Mouse (Mus musculus): Measurements from ENCODE around the gene Zbtb16. TPM values are rescaled to one million over a fixed set of nuclear protein-coding genes. Genes with fewer than 3 reads are reported as not detected.
A peak's percentile ranks its signal among the peaks of the same experiment; 100 is the strongest.

Zbtb16 gene
- polyA plus RNA-seq (2015; fragmentation: Nextera tagmentation; extraction: Ambion mirVana) = 9.7 and 10.8 TPM in 2 replicates

DNA sequence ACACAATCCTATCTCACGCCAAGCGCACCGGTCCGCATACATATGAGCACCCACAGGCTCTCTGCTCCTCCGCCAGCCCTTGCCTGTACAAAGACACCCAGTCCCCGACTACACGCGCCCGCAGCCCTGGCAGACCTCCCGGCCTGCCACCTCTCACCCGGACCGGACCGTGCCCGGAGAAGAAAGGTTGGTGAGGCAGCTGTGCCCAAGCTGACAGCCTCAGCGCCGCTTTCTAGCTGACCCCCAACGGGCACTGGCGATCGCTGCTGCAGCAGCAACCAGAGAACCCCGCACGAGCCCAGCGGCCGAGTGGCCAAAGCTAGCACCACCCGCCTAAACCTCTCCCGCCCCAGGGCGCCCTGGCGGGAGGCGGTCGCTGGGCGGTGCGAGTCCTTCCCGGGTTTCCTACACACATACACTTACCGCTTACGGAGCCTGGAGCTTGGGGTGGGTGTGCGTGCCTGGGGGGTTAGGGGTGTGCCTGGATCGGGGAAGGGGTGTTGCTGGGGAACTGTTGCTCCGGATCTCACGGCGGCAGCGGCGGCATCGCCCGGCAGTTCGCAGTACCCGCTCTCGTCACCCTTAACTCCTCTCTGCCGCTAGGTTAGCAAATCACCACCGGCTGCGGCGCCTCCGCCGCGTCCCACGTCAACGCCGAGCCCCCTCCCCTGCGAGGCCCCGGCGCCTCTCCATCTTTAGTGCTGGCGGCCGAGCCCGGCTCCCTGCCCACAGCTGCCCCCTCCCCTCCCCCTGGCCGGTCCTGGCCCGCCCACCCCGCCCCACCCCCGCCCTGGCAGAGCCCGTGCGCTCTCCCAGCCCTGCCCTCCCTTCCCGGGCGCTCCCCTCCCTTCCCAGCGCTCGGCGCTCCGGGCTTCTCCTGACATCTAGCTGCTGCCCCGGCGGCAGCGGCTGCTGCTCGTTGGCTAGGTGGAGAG is at the start of gene Zbtb16:
Gene Zbtb16 (minus strand): TSS at position 592 of the 935 bp plus-strand sequence.
- under 1% methylated on average over 72 of the region's 78 CpGs for WGBS
- peaks cover 49% of the 10 kb centered on the region for H3K4me1 ChIP-seq

GRCm38 (mm10) chr9:48872896-48873295 is 36.9 kb upstream of the Zbtb16 start:
- no peak for ATAC-seq (ENCODE audit: low FRiP score)
- WGBS = 56% methylated on average over 8 of the region's 8 CpGs

More for the DNA sequence above, at the start of gene Zbtb16:
- H3K9ac ChIP-seq (replicated peaks) = peak within 1 kb of the TSS; percentile 72
- peak within 1 kb of the TSS; percentile 70 for H3K4me3 ChIP-seq (replicated peaks)
- peak; percentile 87 for ATAC-seq (ENCODE audit: low FRiP score)
- no peaks in the 10 kb centered on the region; the same call in 1 of the 2 replicates for H3K36me3 ChIP-seq
- no peaks in the 10 kb centered on the region for H3K9me3 ChIP-seq (replicated peaks)
- H3K4me2 ChIP-seq = peak within 1 kb of the TSS; percentile 97
- H3K27ac ChIP-seq (replicated peaks) = peak within 1 kb of the TSS; percentile 64
- H3K27me3 ChIP-seq (replicated peaks) = peaks cover 21% of the 10 kb centered on the region

GRCm38 (mm10) chr9:48866523-48867121 is 30.6 kb upstream of the Zbtb16 start:
- H3K4me1 ChIP-seq = peaks cover 23% of the 10 kb centered on the region
- peaks cover 23% of the 10 kb centered on the region for H3K27me3 ChIP-seq (replicated peaks)
- peak overlapping the region; percentile 0; the same call in 1 of the 2 replicates for H3K27ac ChIP-seq (replicated peaks)
- 15% methylated on average over 12 of the region's 12 CpGs for WGBS
- no peaks in the 10 kb centered on the region for H3K36me3 ChIP-seq
- ATAC-seq (ENCODE audit: low FRiP score) = no peak; the same call in 1 of the 2 replicates
- H3K9ac ChIP-seq (replicated peaks) = no peak overlapping the region
- H3K4me2 ChIP-seq = peak overlapping the region; percentile 4
- no peak overlapping the region for H3K4me3 ChIP-seq (replicated peaks)
- no peaks in the 10 kb centered on the region for H3K9me3 ChIP-seq (replicated peaks)

More at GRCm38 (mm10) chr9:48872896-48873295, 36.9 kb upstream of the Zbtb16 start:
- Histone ChIP-seq H3K4me1 (peaks cover 8% of the 10 kb centered on the region), H3K9me3 (replicated peaks) (no peaks in the 10 kb centered on the region), H3K9ac (replicated peaks) (no peak overlapping the region), H3K36me3 (no peaks in the 10 kb centered on the region), H3K27me3 (replicated peaks) (0 out of 2 replicates have a peak, but pooled peaks cover 2% of the 10 kb centered on the region), H3K27ac (replicated peaks) (no peak overlapping the region), H3K4me2 (no peak overlapping the region), H3K4me3 (replicated peaks) (no peak overlapping the region)

- no peak overlapping the region for H3K4me2 ChIP-seq
- no peaks in the 10 kb centered on the region for H3K9me3 ChIP-seq (replicated peaks)
- no peak overlapping the region for H3K4me3 ChIP-seq (replicated peaks)
- no peak for ATAC-seq (ENCODE audit: low FRiP score)
- WGBS = 54% methylated on average over 9 of the region's 9 CpGs
- H3K27ac ChIP-seq (replicated peaks) = no peak overlapping the region
- H3K9ac ChIP-seq (replicated peaks) = no peak overlapping the region
- H3K4me1 ChIP-seq = peaks cover 26% of the 10 kb centered on the region
- H3K36me3 ChIP-seq = no peaks in the 10 kb centered on the region
- peaks cover 27% of the 10 kb centered on the region for H3K27me3 ChIP-seq (replicated peaks)
These were observed 29.2 kb upstream of the Zbtb16 start for GRCm38 (mm10) chr9:48865235-48865634.

DNA sequence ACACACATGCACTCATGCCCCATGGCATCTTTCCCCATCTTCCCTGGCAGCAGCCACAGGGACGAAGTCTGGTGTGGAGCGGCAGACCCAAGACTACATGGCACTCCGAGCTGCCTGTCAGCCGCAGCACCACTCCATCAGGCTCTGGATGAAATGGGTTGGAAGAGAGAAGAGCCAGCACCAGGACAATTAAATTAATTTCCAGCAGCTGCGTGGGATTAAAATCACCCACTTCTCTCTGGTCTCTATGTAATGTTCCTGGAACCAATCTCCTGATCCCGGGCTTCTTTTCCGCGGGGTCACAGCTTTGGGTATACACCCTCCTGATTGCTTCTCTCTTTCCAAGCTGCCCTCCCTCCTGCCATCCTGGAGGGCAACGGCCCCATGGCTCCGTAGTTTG is 25.5 kb upstream of the Zbtb16 start:
- no peaks in the 10 kb centered on the region for H3K36me3 ChIP-seq
- ATAC-seq (ENCODE audit: low FRiP score) = no peak
- H3K4me2 ChIP-seq = no peak overlapping the region
- H3K4me1 ChIP-seq = peaks cover 17% of the 10 kb centered on the region
- no peaks in the 10 kb centered on the region for H3K9me3 ChIP-seq (replicated peaks)
- H3K27me3 ChIP-seq (replicated peaks) = peaks cover 26% of the 10 kb centered on the region
- no peak overlapping the region for H3K9ac ChIP-seq (replicated peaks)
- H3K27ac ChIP-seq (replicated peaks) = no peak overlapping the region
- 87% methylated on average over 10 of the region's 10 CpGs for WGBS
- no peak overlapping the region for H3K4me3 ChIP-seq (replicated peaks)

DNA sequence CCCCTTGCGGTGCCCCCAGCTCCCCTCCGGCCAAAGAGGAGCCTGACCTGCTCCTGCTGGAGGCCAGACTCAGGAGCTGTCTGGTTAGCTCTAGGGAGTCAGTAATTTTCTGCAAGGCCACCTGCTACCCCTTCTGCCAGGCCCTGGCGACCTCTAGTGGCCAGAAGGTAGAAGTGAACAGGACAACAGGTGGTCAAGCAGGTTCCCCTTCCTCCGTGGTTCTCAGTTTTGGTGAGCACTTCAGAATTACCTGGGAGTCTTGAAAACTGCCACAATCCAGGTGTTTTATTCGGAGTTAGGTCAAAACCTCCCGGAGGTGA is 24.5 kb upstream of the Zbtb16 start:
- no peak overlapping the region for H3K27ac ChIP-seq (replicated peaks)
- peaks cover 7% of the 10 kb centered on the region for H3K4me1 ChIP-seq
- no peak overlapping the region for H3K4me2 ChIP-seq
- H3K27me3 ChIP-seq (replicated peaks) = peaks cover 26% of the 10 kb centered on the region
- H3K9me3 ChIP-seq (replicated peaks) = no peaks in the 10 kb centered on the region
- H3K9ac ChIP-seq (replicated peaks) = no peak overlapping the region
- ATAC-seq (ENCODE audit: low FRiP score) = no peak
- 2% methylated on average over 6 of the region's 6 CpGs for WGBS
- H3K36me3 ChIP-seq = no peaks in the 10 kb centered on the region
- no peak overlapping the region for H3K4me3 ChIP-seq (replicated peaks)

DNA sequence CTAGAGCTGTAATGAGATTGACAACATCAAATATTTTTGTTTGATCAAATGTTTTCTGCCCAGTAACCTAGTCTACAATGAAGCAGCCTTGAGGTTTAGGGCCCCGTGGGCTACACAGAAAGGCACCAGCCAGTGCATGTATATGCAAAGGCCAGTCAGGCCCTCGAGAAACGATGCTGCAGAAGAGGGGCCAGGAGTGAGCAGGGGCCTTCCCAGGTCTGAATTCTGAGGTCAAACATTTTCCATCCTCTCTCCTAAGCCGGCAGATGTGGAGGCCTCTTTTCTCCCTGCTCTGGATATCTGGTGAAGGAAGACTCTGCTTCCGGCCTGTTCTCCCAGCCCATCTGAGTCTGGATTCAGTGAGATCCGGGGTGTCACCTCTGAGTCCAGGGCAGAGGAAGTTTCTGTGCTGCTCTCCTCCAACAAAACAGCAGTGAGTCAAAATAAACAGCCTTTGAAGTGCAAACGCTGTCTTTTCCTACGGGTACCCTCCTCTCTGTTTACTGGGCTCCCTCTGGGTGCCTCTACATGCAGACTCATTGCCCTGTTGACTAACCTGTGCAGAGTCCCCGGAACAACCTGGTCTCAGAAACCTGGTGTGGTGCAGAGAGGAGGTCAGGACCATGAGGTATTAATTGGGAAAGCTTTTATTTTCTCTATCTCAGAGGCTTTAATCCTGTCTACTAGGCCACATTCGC is 24.0 kb upstream of the Zbtb16 start:
- H3K36me3 ChIP-seq = no peaks in the 10 kb centered on the region
- no peak overlapping the region for H3K4me3 ChIP-seq (replicated peaks)
- 24% methylated on average over 10 of the region's 10 CpGs for WGBS
- H3K9me3 ChIP-seq (replicated peaks) = no peaks in the 10 kb centered on the region
- peaks cover 26% of the 10 kb centered on the region for H3K27me3 ChIP-seq (replicated peaks)
- H3K27ac ChIP-seq (replicated peaks) = no peak overlapping the region
- no peak overlapping the region for H3K9ac ChIP-seq (replicated peaks)
- H3K4me2 ChIP-seq = no peak overlapping the region
- ATAC-seq (ENCODE audit: low FRiP score) = no peak
- peaks cover 3% of the 10 kb centered on the region; the same call in 1 of the 2 replicates for H3K4me1 ChIP-seq

DNA sequence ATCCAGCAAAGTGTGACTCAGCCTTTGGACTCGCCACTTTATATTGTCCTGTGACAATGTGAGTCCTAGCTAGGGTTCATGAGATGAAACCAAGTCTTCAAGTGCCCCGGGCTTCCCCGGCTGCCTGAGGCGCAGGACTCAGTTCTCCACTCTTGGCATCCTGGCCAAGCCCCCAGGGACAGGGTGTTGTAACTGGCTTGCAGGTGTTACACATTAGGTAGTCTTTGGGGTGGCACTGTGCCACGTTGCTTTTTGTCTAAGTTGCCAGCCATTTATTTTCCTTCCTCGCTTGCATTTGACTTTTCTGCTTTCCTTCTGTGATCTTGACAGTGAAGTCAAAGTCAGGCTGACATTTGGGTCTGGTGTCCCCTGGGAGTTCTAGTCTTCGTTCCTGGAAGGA is 21.9 kb upstream of the Zbtb16 start:
- peaks cover 17% of the 10 kb centered on the region for H3K27me3 ChIP-seq (replicated peaks)
- no peak overlapping the region for H3K4me3 ChIP-seq (replicated peaks)
- H3K27ac ChIP-seq (replicated peaks) = no peak overlapping the region
- no peaks in the 10 kb centered on the region for H3K9me3 ChIP-seq (replicated peaks)
- no peak overlapping the region for H3K4me2 ChIP-seq
- 72% methylated on average over 7 of the region's 7 CpGs for WGBS
- no peaks in the 10 kb centered on the region for H3K36me3 ChIP-seq
- H3K9ac ChIP-seq (replicated peaks) = no peak overlapping the region
- no peak for ATAC-seq (ENCODE audit: low FRiP score)
- peaks cover 3% of the 10 kb centered on the region; the same call in 1 of the 2 replicates for H3K4me1 ChIP-seq

GRCm38 (mm10) chr9:48856240-48856639 is 20.2 kb upstream of the Zbtb16 start:
- H3K9ac ChIP-seq (replicated peaks) = no peak overlapping the region
- no peak for ATAC-seq (ENCODE audit: low FRiP score)
- H3K4me2 ChIP-seq = no peak overlapping the region
- peaks cover 3% of the 10 kb centered on the region; the same call in 1 of the 2 replicates for H3K4me1 ChIP-seq
- H3K9me3 ChIP-seq (replicated peaks) = no peaks in the 10 kb centered on the region
- no peak overlapping the region for H3K4me3 ChIP-seq (replicated peaks)
- no peaks in the 10 kb centered on the region for H3K36me3 ChIP-seq
- WGBS = 91% methylated on average over 4 of the region's 4 CpGs
- H3K27me3 ChIP-seq (replicated peaks) = peaks cover 3% of the 10 kb centered on the region
- H3K27ac ChIP-seq (replicated peaks) = no peak overlapping the region

DNA sequence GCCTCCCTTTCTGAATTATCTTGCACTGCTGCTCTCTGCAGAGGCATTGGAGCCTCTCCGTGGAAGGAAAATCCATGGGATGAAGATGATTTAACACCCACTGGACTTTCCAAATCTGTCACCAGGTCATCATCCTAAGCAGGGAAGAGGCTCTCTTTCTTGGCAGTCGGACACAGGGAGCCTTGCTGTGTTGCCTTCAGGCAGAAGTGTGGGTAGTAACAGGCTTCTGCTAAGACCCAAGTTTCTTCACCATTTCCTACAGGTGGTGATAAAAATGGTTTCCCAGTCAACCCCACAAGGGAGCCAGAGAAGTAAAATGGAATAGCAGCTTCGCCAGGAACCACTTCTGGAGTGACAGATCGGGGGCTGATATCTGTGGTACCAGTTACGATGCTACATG is 13.5 kb upstream of the Zbtb16 start:
- Histone ChIP-seq H3K36me3 (no peaks in the 10 kb centered on the region), H3K9me3 (replicated peaks) (no peaks in the 10 kb centered on the region), H3K27me3 (replicated peaks) (no peaks in the 10 kb centered on the region), H3K4me3 (replicated peaks) (no peak overlapping the region), H3K9ac (replicated peaks) (no peak overlapping the region), H3K4me1 (no peaks in the 10 kb centered on the region), H3K4me2 (no peak overlapping the region), H3K27ac (replicated peaks) (no peak overlapping the region)
- no peak for ATAC-seq (ENCODE audit: low FRiP score)
- WGBS = 91% methylated on average over 5 of the region's 5 CpGs

DNA sequence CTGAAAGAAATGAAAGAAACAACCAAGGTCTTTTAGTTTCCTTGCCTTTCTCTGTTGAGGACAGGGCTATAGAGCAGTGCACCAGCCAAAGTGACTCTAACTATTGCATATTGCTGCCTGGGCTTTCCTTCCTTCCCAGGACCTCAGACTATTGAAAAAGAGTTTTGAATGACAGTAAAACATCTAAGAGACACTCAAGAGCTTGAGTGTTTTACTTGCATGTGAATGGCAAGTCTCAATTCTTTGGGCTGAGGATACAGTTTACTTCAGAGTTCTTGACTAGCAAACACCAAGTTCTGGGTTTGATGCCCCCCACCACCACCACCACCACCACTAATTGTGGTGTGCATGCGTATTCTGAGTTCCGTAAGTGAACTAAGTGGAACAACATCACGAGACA is 3.5 kb upstream of the Zbtb16 start:
- WGBS = 99% methylated on average over 3 of the region's 3 CpGs
- H3K9ac ChIP-seq (replicated peaks) = no peak overlapping the region
- no peak overlapping the region for H3K4me2 ChIP-seq
- no peak for ATAC-seq (ENCODE audit: low FRiP score)
- no peaks in the 10 kb centered on the region for H3K9me3 ChIP-seq (replicated peaks)
- H3K4me3 ChIP-seq (replicated peaks) = no peak overlapping the region
- H3K27me3 ChIP-seq (replicated peaks) = peaks cover 11% of the 10 kb centered on the region
- peaks cover 33% of the 10 kb centered on the region for H3K4me1 ChIP-seq
- no peaks in the 10 kb centered on the region for H3K36me3 ChIP-seq
- H3K27ac ChIP-seq (replicated peaks) = no peak overlapping the region
